Mouse (Mus musculus): ENCODE results near the gene Lrba. TPM values are rescaled to one million over a fixed set of nuclear protein-coding genes. Genes with fewer than 3 reads are reported as not detected.

Gene Lrba
- polyA plus RNA-seq, 1 experiment: 5.6 TPM

DNA sequence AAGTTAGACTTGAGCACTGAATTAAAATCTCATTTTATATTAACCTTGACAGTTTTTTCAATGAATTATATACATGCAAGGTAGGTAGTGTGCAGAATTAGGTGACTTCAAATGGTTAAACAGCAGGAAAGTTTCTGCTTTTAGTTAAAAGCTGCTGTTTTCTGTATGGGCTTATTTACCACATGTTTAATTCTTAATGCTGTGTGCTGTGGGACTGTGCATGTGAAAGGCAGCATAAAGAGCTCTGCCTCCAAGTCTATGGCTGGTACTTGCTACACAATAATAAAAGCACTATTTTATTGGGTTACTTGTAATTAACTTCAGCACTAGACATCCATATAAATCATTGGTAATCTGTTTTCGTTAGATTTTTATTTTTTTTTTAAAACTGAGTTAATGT, 160.6 kb downstream of the Lrba start:
- Histone ChIP-seq H3ac (ENCODE audit: control insufficient read depth, insufficient read length) (no peak overlapping the region), H3K4me2 (ENCODE audit: low read depth) (no peak overlapping the region), H3K4me3 (no peak overlapping the region), H3K79me2 (ENCODE audit: control insufficient read depth, insufficient read depth) (no peaks in the 10 kb centered on the region), H3K27me3 (ENCODE audit: control insufficient read depth, insufficient read depth, insufficient read length) (no peaks in the 10 kb centered on the region), H3K36me3 (ENCODE audit: control insufficient read depth, insufficient read depth) (no peaks in the 10 kb centered on the region)
- no peak for TF ChIP-seq MAX (IDR thresholded peaks at IDR 0.05; ENCODE audit: low read depth)
- no peak for TF ChIP-seq USF1 (IDR thresholded peaks at IDR 0.05; ENCODE audit: low read depth)
- TF ChIP-seq CEBPB (IDR thresholded peaks at IDR 0.05; ENCODE audit: insufficient read depth, poor library complexity, severe bottlenecking): no peak
- TF ChIP-seq POLR2A (IDR thresholded peaks at IDR 0.05; ENCODE audit: insufficient read length, low read depth): no peak
- no peak for TF ChIP-seq E2F4 (IDR thresholded peaks at IDR 0.05; ENCODE audit: insufficient read depth)
- no peak for TF ChIP-seq MYOG (IDR thresholded peaks at IDR 0.05; ENCODE audit: control insufficient read depth in 1 of 3, insufficient read depth in 1 of 3, insufficient read length in 2 of 3, low read depth in 2 of 3)
- TF ChIP-seq TCF3 (IDR thresholded peaks at IDR 0.05; ENCODE audit: insufficient read length, low read depth): no peak
- no peak for TF ChIP-seq SRF (IDR thresholded peaks at IDR 0.05; ENCODE audit: control insufficient read depth, insufficient read length, low read depth)
- no peak for TF ChIP-seq REST (IDR thresholded peaks at IDR 0.05; ENCODE audit: insufficient read depth, insufficient read length)
- TF ChIP-seq TCF12 (IDR thresholded peaks at IDR 0.05; ENCODE audit: insufficient read depth, poor library complexity, severe bottlenecking): no peak
- TF ChIP-seq MYOD1 (IDR thresholded peaks at IDR 0.05; ENCODE audit: control insufficient read depth in 1 of 3, insufficient read length in 2 of 3, low read depth in 2 of 3): no peak
- TF ChIP-seq POLR2AphosphoS2 (IDR thresholded peaks at IDR 0.05; ENCODE audit: insufficient read length, low read depth): no peak

DNA sequence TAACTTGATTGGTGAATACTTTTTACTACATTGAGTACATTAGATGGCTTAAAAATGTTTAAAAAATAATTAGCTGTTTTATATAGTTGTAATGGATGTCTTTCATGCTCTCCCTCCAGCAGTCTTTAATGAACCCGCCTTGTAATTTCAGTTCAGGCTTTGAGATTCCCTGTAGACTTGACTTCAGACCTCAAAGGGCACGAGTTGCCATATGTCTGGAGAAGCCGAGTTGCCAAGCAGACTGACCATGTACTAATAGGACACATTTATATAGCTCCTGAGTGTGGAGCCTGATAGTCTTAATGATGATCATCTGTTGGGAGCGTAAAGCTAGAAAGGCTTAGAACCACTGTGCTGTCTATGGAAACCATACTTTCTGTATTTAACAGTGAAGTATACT, 161.8 kb downstream of the Lrba start:
- TF ChIP-seq USF1 (IDR thresholded peaks at IDR 0.05; ENCODE audit: low read depth): no peak
- no peak for TF ChIP-seq MYOD1 (IDR thresholded peaks at IDR 0.05; ENCODE audit: control insufficient read depth in 1 of 3, insufficient read length in 2 of 3, low read depth in 2 of 3)
- no peak for TF ChIP-seq REST (IDR thresholded peaks at IDR 0.05; ENCODE audit: insufficient read depth, insufficient read length)
- TF ChIP-seq TCF3 (IDR thresholded peaks at IDR 0.05; ENCODE audit: insufficient read length, low read depth): no peak
- no peak for TF ChIP-seq TCF12 (IDR thresholded peaks at IDR 0.05; ENCODE audit: insufficient read depth, poor library complexity, severe bottlenecking)
- no peak for TF ChIP-seq POLR2A (IDR thresholded peaks at IDR 0.05; ENCODE audit: insufficient read length, low read depth)
- no peak for TF ChIP-seq MAX (IDR thresholded peaks at IDR 0.05; ENCODE audit: low read depth)
- no peak for TF ChIP-seq CEBPB (IDR thresholded peaks at IDR 0.05; ENCODE audit: insufficient read depth, poor library complexity, severe bottlenecking)
- TF ChIP-seq E2F4 (IDR thresholded peaks at IDR 0.05; ENCODE audit: insufficient read depth): no peak
- no peak for TF ChIP-seq POLR2AphosphoS2 (IDR thresholded peaks at IDR 0.05; ENCODE audit: insufficient read length, low read depth)
- no peak for TF ChIP-seq SRF (IDR thresholded peaks at IDR 0.05; ENCODE audit: control insufficient read depth, insufficient read length, low read depth)
- TF ChIP-seq MYOG (IDR thresholded peaks at IDR 0.05; ENCODE audit: control insufficient read depth in 1 of 3, insufficient read depth in 1 of 3, insufficient read length in 2 of 3, low read depth in 2 of 3): no peak
- H3K4me2 ChIP-seq (ENCODE audit: low read depth): no peak overlapping the region
- H3K36me3 ChIP-seq (ENCODE audit: control insufficient read depth, insufficient read depth): no peaks in the 10 kb centered on the region
- no peaks in the 10 kb centered on the region for H3K79me2 ChIP-seq (ENCODE audit: control insufficient read depth, insufficient read depth)
- H3K4me3 ChIP-seq: no peak overlapping the region
- H3ac ChIP-seq (ENCODE audit: control insufficient read depth, insufficient read length): no peak overlapping the region
- no peaks in the 10 kb centered on the region for H3K27me3 ChIP-seq (ENCODE audit: control insufficient read depth, insufficient read depth, insufficient read length)

DNA sequence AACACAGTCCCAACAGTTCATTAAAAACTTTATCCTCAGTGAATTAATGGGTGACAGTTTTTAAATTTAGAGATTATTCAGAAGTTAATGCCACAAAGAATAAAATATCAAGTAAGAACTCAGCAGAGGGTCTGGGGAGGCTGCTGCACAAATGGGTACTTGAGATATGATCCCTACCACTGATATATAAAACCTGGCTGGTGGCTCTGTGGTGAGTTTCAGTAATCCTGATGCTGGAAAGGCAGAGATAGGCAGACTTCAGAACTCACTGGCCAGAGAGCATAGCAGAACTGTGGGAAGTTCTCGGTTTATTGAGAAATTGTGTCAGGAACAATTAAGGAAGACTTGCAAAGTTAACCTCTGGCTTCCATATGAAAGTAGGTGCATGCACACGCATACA, 199.3 kb downstream of the Lrba start:
- Histone ChIP-seq H3K27me3 (ENCODE audit: control insufficient read depth, insufficient read depth, insufficient read length) (no peaks in the 10 kb centered on the region), H3K4me2 (ENCODE audit: low read depth) (no peak overlapping the region), H3K79me2 (ENCODE audit: control insufficient read depth, insufficient read depth) (no peaks in the 10 kb centered on the region), H3ac (ENCODE audit: control insufficient read depth, insufficient read length) (no peak overlapping the region), H3K36me3 (ENCODE audit: control insufficient read depth, insufficient read depth) (no peaks in the 10 kb centered on the region), H3K4me3 (no peak overlapping the region)
- TF ChIP-seq CEBPB (IDR thresholded peaks at IDR 0.05; ENCODE audit: insufficient read depth, poor library complexity, severe bottlenecking): no peak
- TF ChIP-seq POLR2AphosphoS2 (IDR thresholded peaks at IDR 0.05; ENCODE audit: insufficient read length, low read depth): no peak
- no peak for TF ChIP-seq TCF3 (IDR thresholded peaks at IDR 0.05; ENCODE audit: insufficient read length, low read depth)
- no peak for TF ChIP-seq MYOG (IDR thresholded peaks at IDR 0.05; ENCODE audit: control insufficient read depth in 1 of 3, insufficient read depth in 1 of 3, insufficient read length in 2 of 3, low read depth in 2 of 3)
- TF ChIP-seq POLR2A (IDR thresholded peaks at IDR 0.05; ENCODE audit: insufficient read length, low read depth): no peak

DNA sequence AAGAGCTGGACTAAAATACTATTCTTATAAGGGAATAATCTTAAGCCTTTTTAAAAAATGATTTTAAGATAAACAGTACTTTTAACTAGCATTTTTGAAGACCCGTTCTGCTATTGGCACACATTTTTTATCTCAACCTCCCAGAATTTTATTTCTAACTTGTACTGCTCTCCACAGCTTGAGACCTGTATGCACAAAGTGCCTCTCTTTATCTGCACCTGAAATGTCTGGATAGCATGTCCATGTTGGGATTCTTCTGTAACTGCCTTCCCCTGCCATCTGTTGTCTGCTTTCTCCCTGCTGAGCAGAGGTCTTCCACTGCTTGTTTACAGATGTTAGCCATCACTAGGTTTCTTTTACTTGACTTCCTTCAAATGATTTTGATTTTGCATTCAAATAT, 202.3 kb downstream of the Lrba start:
- no peak overlapping the region for H3ac ChIP-seq (ENCODE audit: control insufficient read depth, insufficient read length)
- H3K4me3 ChIP-seq: no peak overlapping the region
- H3K27me3 ChIP-seq (ENCODE audit: control insufficient read depth, insufficient read depth, insufficient read length): no peaks in the 10 kb centered on the region

DNA sequence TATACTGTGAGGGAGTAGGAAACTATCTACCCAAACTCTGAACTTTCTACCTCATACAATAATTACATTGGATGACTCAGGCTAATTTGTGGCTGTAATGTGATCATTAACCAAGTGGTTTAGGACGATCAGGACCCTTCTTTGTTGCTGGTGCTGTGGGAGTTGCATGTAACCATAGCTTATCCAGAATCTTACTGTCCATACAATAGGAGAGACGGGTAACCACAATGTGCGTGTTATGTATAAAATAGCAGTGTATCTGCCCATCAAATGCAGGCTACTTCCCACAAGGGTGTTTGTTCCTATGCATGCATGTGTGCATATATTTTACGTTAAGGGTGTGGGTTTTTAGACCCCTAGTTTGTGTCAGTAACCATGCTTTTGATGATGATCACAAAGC, 219.0 kb downstream of the Lrba start:
- no peaks in the 10 kb centered on the region for H3K27me3 ChIP-seq (ENCODE audit: control insufficient read depth, insufficient read depth, insufficient read length)
- no peak overlapping the region for H3K4me2 ChIP-seq (ENCODE audit: low read depth)
- no peak overlapping the region for H3K4me3 ChIP-seq
- no peak overlapping the region for H3ac ChIP-seq (ENCODE audit: control insufficient read depth, insufficient read length)
- H3K79me2 ChIP-seq (ENCODE audit: control insufficient read depth, insufficient read depth): no peaks in the 10 kb centered on the region
- TF ChIP-seq MYOG (IDR thresholded peaks at IDR 0.05; ENCODE audit: control insufficient read depth in 1 of 3, insufficient read depth in 1 of 3, insufficient read length in 2 of 3, low read depth in 2 of 3) (no peak), MYOD1 (IDR thresholded peaks at IDR 0.05; ENCODE audit: control insufficient read depth in 1 of 3, insufficient read length in 2 of 3, low read depth in 2 of 3) (no peak), TCF12 (IDR thresholded peaks at IDR 0.05; ENCODE audit: insufficient read depth, poor library complexity, severe bottlenecking) (no peak), MAX (IDR thresholded peaks at IDR 0.05; ENCODE audit: low read depth) (no peak), REST (IDR thresholded peaks at IDR 0.05; ENCODE audit: insufficient read depth, insufficient read length) (no peak), CEBPB (IDR thresholded peaks at IDR 0.05; ENCODE audit: insufficient read depth, poor library complexity, severe bottlenecking) (no peak), POLR2A (IDR thresholded peaks at IDR 0.05; ENCODE audit: insufficient read length, low read depth) (no peak), POLR2AphosphoS2 (IDR thresholded peaks at IDR 0.05; ENCODE audit: insufficient read length, low read depth) (no peak), E2F4 (IDR thresholded peaks at IDR 0.05; ENCODE audit: insufficient read depth) (no peak), SRF (IDR thresholded peaks at IDR 0.05; ENCODE audit: control insufficient read depth, insufficient read length, low read depth) (no peak), TCF3 (IDR thresholded peaks at IDR 0.05; ENCODE audit: insufficient read length, low read depth) (no peak), USF1 (IDR thresholded peaks at IDR 0.05; ENCODE audit: low read depth) (no peak)
- H3K36me3 ChIP-seq (ENCODE audit: control insufficient read depth, insufficient read depth): no peaks in the 10 kb centered on the region

More for the DNA sequence above, 202.3 kb downstream of the Lrba start:
- no peaks in the 10 kb centered on the region for H3K36me3 ChIP-seq (ENCODE audit: control insufficient read depth, insufficient read depth)
- no peak for TF ChIP-seq E2F4 (IDR thresholded peaks at IDR 0.05; ENCODE audit: insufficient read depth)
- TF ChIP-seq MYOD1 (IDR thresholded peaks at IDR 0.05; ENCODE audit: control insufficient read depth in 1 of 3, insufficient read length in 2 of 3, low read depth in 2 of 3): no peak
- H3K79me2 ChIP-seq (ENCODE audit: control insufficient read depth, insufficient read depth): no peaks in the 10 kb centered on the region
- no peak overlapping the region for H3K4me2 ChIP-seq (ENCODE audit: low read depth)
